Mouse (Mus musculus) erythroblast, embryonic 14.5 days (primary cell): ENCODE measurements around the gene Magoh.

Experiments
- GATA1 ChIP-seq: IDR thresholded peaks from 2 replicates; pipeline ENCODE4 v1.6.1; 2012; ENCODE audit warnings: low read length, inconsistent platforms, mixed read lengths
- TAL1 ChIP-seq: IDR thresholded peaks from 3 replicates; pipeline ENCODE4 v1.6.1; 2012; ENCODE audit warnings: low read length, inconsistent platforms, mixed read lengths

GRCm38 (mm10) chr4:107833525-107833924 lies 46.0 kb upstream of the Magoh start:
- TF ChIP-seq GATA1 (no peak), TAL1 (no peak)
